Mouse (Mus musculus): ENCODE data around the gene Klhl26. TPM values are rescaled to one million over a fixed set of nuclear protein-coding genes. Genes with fewer than 3 reads are reported as not detected.

Klhl26 gene
- 2.1 TPM for polyA plus RNA-seq (2014; fragmentation: Illumina TruSeq; extraction: RNeasy Lipid Tissue Mini Kit (QIAGEN cat#74804); ENCODE audit: low read depth, low replicate concordance)

DNA sequence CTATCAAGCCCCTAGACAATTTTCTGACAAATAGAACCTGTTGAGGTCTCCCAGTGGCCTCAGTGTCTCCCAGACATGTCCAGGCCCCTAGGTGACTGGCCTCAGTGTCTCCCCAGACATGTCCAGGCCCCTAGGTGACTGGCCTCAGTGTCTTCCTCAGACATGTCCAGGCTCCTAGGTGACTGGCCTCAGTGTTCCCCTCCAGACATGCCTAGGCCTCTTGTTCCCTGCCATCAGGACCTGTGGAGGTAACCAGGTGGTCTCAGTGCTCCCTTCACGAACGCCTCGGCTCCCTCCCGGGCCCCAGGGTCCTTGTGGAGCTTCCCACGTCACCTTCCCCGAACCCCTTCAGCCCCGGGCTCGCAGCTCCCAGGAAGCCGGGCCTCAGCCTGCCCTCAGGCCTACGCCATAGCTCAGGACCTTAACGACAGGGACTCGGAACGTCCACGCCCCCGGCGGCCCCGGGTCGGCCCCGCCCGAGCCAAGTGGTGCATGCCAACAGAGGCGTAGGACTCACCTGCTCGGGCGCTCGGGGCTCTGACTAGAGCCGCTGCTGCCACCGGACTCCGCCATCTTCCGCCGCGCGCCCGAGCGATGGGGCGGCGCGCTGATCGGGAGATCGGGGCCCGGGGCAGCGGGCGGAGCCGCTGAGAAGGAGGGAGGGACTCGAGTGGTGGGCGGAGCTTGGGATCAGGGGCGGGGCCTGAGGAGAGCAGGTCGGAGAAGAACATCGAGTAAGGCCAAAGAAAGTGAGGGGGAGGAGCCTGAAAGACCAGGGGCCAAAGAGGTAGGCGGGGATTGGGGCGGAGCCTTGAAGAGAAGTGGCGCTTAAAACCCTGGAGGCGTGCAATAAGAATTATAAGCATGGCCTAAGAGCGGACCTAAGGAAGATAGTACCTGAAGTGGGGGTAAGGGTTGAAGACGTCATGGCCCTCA, at the start of gene Klhl26:
TSS of gene Klhl26 (minus strand) at position 636 of the 936 bp plus-strand sequence.

DNA sequence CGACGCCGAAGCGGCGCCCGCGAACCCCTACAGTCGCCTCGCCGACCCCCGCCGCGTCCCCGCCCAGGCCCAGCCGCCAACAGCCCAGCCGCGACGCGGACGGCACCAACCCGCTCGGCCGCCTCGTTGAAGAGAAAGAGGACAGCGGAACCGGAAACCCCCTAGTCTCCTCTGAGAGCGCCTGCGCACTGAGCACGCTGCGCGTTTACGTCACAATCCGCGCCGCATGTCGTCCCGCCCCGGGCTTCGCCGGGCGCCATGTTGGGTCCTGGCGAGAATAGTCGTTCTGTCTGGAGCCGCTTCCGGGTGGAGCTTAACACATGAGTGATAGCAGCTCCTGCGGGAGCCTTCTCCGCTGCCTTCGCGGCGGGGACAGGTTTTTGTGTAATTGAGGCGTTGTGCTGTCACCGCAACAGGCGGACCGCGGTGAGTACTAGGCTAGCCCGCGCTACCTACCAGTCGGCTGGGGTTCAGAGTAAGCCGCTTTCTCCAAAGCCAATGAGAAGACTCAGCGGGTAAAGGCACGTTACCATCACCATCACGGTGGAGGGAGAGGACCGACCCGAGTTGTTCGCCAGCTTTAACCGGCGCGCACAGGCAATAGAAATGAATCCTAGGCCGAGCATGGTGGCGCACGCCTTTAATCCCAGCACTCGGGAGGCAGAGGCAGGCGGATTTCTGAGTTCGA, 33.6 kb upstream of the Klhl26 start, which contains the start of gene Uba52:
TSS of gene Uba52 (minus strand) at position 574 of the 688 bp plus-strand sequence.

DNA sequence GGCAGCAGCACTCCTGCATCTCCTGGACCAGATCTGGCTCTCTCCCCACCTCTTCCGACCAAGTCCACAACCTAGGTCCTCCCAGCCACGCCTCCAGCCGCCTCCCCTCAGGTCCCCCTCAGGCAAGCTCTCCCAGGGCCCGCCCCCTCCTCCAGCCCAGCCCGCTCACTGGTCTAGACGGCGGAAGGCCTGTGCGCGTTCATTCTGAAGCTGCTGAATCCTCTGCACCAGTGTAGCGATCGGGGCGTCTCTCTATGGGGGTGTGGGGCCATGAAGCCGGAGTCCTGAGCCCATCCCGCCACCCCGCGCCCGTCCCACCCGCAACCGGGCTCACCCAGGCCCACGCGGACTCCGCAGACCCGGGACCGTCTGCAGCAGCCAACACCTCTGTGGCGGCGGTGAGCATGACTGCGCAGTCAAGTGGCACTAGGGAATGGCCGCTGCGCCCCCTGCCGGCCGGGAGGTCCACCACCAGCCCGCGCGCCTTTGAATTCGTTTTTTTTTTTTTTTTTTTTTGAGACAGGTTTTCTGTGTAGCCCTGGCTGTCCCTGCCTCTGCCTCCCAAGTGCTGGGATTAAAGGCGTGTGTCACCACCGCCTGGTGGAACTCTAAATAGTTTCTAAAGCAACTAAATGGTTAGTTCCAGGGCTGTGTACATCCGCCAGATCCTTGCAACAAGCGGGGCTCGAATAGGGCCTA, 29.7 kb upstream of the Klhl26 start, which contains the start of gene Rex1bd:
TSS of gene Rex1bd (minus strand) at position 425 of the 699 bp plus-strand sequence.

DNA sequence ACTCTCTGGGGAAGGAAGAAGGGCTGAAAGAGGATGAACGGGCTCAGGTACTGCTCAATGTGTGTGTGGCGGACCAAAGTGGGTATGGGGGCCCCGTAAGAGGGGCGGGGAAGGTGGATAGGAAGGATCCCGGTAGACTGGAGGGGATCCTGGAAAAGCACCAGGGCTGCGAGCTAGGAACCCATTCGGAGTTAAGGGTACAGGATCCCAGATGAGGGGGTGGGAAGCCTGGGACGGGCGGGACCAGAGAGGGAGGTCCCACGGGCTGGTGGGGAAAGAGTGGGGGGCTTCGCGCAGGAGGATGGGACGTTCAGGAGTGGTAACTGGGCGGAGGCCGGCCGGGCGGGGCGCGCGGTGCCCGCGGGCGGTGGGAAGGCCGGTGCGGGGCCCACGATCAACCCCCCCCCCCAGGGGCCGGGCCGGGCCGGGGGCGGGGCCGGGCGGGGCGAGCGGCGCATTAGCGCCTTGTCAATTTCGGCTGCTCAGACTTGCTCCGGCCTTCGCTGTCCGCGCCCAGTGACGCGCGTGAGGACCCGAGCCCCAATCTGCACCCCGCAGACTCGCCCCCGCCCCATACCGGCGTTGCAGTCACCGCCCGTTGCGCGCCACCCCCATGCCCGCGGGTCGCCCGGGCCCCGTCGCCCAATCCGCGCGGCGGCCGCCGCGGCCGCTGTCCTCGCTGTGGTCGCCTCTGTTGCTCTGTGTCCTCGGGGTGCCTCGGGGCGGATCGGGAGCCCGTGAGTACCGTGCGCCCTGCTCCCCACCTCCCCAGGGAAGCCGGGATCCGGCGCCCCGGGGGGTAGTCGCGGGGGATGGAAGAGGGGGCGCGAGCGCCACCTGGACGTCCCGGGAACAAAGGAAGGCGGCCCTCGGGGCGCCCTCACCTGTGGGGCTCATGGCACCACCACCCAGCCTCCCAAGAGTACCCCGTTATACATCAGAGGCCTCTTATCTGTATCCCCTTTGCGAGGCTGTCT, 16.2 kb upstream of the Klhl26 start, which contains the start of gene Crlf1:
TSS of gene Crlf1 (plus strand) at position 495 of the 977 bp plus-strand sequence.

DNA sequence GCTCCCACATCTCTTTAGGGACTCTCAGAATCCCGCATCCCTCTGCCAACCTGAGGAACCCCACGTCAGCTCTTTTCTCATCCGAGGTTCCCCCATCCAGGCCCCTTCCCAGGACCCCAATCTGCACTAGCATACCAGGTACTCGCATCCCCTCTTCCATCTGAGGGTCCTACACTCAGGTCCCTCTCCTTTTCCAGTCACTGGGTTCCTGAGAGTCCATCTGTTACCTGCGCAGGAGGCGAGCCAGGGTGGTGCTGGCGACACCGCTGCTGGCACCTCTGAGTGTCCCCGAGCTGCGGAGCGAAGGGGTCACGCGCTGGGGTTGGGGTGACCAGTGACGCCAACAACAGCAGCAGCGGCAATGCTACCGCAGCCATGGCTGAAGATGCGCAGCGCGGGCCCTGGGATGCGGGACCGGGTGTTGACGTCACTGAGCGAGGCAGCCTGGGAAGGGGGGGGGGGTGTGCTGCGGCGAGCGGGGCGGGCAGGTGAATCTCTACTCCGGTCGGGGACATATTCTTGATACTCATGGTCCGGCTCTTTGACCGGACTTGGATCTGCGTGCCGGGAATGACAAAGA, 10.3 kb upstream of the Klhl26 start, which contains the start of gene Tmem59l:
TSS of gene Tmem59l (minus strand) at position 418 of the 580 bp plus-strand sequence.

DNA sequence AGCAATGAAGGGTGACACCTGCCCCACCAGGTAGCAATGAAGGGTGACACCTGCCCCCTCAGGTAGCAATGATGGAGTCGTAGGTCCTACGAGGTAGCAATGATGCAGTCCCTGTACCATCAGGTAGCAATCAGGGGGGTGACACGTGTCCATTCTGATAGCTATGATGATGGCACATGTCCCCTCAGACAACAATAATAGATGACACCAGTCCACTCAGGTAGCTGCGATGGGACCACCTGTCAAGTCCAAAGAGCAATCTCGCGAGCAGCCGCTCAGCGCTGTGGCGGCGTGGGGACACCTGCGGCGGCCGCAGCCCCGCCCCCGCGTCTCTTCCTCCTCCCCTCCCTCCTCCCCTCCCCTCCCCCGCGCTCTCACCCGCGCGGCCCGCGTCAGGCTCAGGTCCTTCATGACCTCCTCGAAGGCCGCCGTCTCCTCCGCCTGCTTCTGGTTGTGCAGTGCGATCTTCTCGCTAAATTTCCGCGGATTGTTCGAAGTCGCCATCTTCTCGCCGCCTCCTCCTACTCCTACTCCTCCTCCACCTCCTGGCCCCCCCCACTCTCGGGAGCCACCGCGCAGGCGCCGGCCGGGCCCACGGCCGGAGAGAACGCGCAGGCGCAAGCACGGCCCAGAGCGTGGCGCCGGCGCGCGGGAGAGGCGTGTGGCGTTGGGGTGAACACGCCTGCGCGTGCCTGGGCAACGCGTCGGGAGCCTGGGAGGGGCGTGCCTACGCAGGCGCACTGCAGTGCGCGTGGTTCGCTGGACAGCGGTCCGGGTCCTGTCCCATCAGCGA, 37.5 kb downstream of the Klhl26 start, which contains the start of gene Crtc1:
TSS of gene Crtc1 (minus strand) at position 525 of the 793 bp plus-strand sequence.

Other genes with a start within 250 kb of the Klhl26 start
- 3.2 TPM for gene Sugp2, start 242.7 kb downstream of the Klhl26 start, polyA plus RNA-seq (2014; fragmentation: Illumina TruSeq; extraction: RNeasy Lipid Tissue Mini Kit (QIAGEN cat#74804); ENCODE audit: low read depth, low replicate concordance)
- 0.93 TPM for gene Armc6, start 242.5 kb downstream of the Klhl26 start, polyA plus RNA-seq (2014; fragmentation: Illumina TruSeq; extraction: RNeasy Lipid Tissue Mini Kit (QIAGEN cat#74804); ENCODE audit: low read depth, low replicate concordance)
- gene Homer3, start 194.1 kb downstream of the Klhl26 start, polyA plus RNA-seq (2014; fragmentation: Illumina TruSeq; extraction: RNeasy Lipid Tissue Mini Kit (QIAGEN cat#74804); ENCODE audit: low read depth, low replicate concordance): not detected
- 2.9 TPM for gene Ddx49, start 174.5 kb downstream of the Klhl26 start, polyA plus RNA-seq (2014; fragmentation: Illumina TruSeq; extraction: RNeasy Lipid Tissue Mini Kit (QIAGEN cat#74804); ENCODE audit: low read depth, low replicate concordance)
- 0.65 TPM for gene Cope, start 174.4 kb downstream of the Klhl26 start, polyA plus RNA-seq (2014; fragmentation: Illumina TruSeq; extraction: RNeasy Lipid Tissue Mini Kit (QIAGEN cat#74804); ENCODE audit: low read depth, low replicate concordance)
- gene Cers1, start 161.2 kb downstream of the Klhl26 start, polyA plus RNA-seq (2014; fragmentation: Illumina TruSeq; extraction: RNeasy Lipid Tissue Mini Kit (QIAGEN cat#74804); ENCODE audit: low read depth, low replicate concordance): not detected
- gene Gdf1, start 147.2 kb downstream of the Klhl26 start, polyA plus RNA-seq (2014; fragmentation: Illumina TruSeq; extraction: RNeasy Lipid Tissue Mini Kit (QIAGEN cat#74804); ENCODE audit: low read depth, low replicate concordance): not detected
- gene Upf1, start 123.7 kb downstream of the Klhl26 start, polyA plus RNA-seq (2014; fragmentation: Illumina TruSeq; extraction: RNeasy Lipid Tissue Mini Kit (QIAGEN cat#74804); ENCODE audit: low read depth, low replicate concordance): 1.9 TPM
- not detected for gene Comp, start 103.4 kb downstream of the Klhl26 start, polyA plus RNA-seq (2014; fragmentation: Illumina TruSeq; extraction: RNeasy Lipid Tissue Mini Kit (QIAGEN cat#74804); ENCODE audit: low read depth, low replicate concordance)
- gene Crtc1, start 37.4 kb downstream of the Klhl26 start, polyA plus RNA-seq (2014; fragmentation: Illumina TruSeq; extraction: RNeasy Lipid Tissue Mini Kit (QIAGEN cat#74804); ENCODE audit: low read depth, low replicate concordance): 0.93 TPM
- not detected for gene Tmem59l, start 10.4 kb upstream of the Klhl26 start, polyA plus RNA-seq (2014; fragmentation: Illumina TruSeq; extraction: RNeasy Lipid Tissue Mini Kit (QIAGEN cat#74804); ENCODE audit: low read depth, low replicate concordance)
- not detected for gene Crlf1, start 16.2 kb upstream of the Klhl26 start, polyA plus RNA-seq (2014; fragmentation: Illumina TruSeq; extraction: RNeasy Lipid Tissue Mini Kit (QIAGEN cat#74804); ENCODE audit: low read depth, low replicate concordance)
- 0.77 TPM for gene Rex1bd, start 29.8 kb upstream of the Klhl26 start, polyA plus RNA-seq (2014; fragmentation: Illumina TruSeq; extraction: RNeasy Lipid Tissue Mini Kit (QIAGEN cat#74804); ENCODE audit: low read depth, low replicate concordance)
- gene Uba52, start 33.8 kb upstream of the Klhl26 start, polyA plus RNA-seq (2014; fragmentation: Illumina TruSeq; extraction: RNeasy Lipid Tissue Mini Kit (QIAGEN cat#74804); ENCODE audit: low read depth, low replicate concordance): 2.4 TPM
- 2.8 TPM for gene Fkbp8, start 50.8 kb upstream of the Klhl26 start, polyA plus RNA-seq (2014; fragmentation: Illumina TruSeq; extraction: RNeasy Lipid Tissue Mini Kit (QIAGEN cat#74804); ENCODE audit: low read depth, low replicate concordance)
- 9.4 TPM for gene Kxd1, start 51.0 kb upstream of the Klhl26 start, polyA plus RNA-seq (2014; fragmentation: Illumina TruSeq; extraction: RNeasy Lipid Tissue Mini Kit (QIAGEN cat#74804); ENCODE audit: low read depth, low replicate concordance)
- gene Ell, start 62.5 kb upstream of the Klhl26 start, polyA plus RNA-seq (2014; fragmentation: Illumina TruSeq; extraction: RNeasy Lipid Tissue Mini Kit (QIAGEN cat#74804); ENCODE audit: low read depth, low replicate concordance): 0.32 TPM
- not detected for gene Isyna1, start 117.4 kb upstream of the Klhl26 start, polyA plus RNA-seq (2014; fragmentation: Illumina TruSeq; extraction: RNeasy Lipid Tissue Mini Kit (QIAGEN cat#74804); ENCODE audit: low read depth, low replicate concordance)
- not detected for gene Ssbp4, start 131.9 kb upstream of the Klhl26 start, polyA plus RNA-seq (2014; fragmentation: Illumina TruSeq; extraction: RNeasy Lipid Tissue Mini Kit (QIAGEN cat#74804); ENCODE audit: low read depth, low replicate concordance)
- not detected for gene Lrrc25, start 139.2 kb upstream of the Klhl26 start, polyA plus RNA-seq (2014; fragmentation: Illumina TruSeq; extraction: RNeasy Lipid Tissue Mini Kit (QIAGEN cat#74804); ENCODE audit: low read depth, low replicate concordance)
- not detected for gene Gdf15, start 155.5 kb upstream of the Klhl26 start, polyA plus RNA-seq (2014; fragmentation: Illumina TruSeq; extraction: RNeasy Lipid Tissue Mini Kit (QIAGEN cat#74804); ENCODE audit: low read depth, low replicate concordance)
- 45.6 TPM for gene Pgpep1, start 183.4 kb upstream of the Klhl26 start, polyA plus RNA-seq (2014; fragmentation: Illumina TruSeq; extraction: RNeasy Lipid Tissue Mini Kit (QIAGEN cat#74804); ENCODE audit: low read depth, low replicate concordance)
- gene Lsm4, start 196.3 kb upstream of the Klhl26 start, polyA plus RNA-seq (2014; fragmentation: Illumina TruSeq; extraction: RNeasy Lipid Tissue Mini Kit (QIAGEN cat#74804); ENCODE audit: low read depth, low replicate concordance): not detected
- gene Jund, start 222.0 kb upstream of the Klhl26 start, polyA plus RNA-seq (2014; fragmentation: Illumina TruSeq; extraction: RNeasy Lipid Tissue Mini Kit (QIAGEN cat#74804); ENCODE audit: low read depth, low replicate concordance): 16.3 TPM
- gene Iqcn, start 226.5 kb upstream of the Klhl26 start, polyA plus RNA-seq (2014; fragmentation: Illumina TruSeq; extraction: RNeasy Lipid Tissue Mini Kit (QIAGEN cat#74804); ENCODE audit: low read depth, low replicate concordance): not detected
- not detected for gene Gm3336, start 241.6 kb upstream of the Klhl26 start, polyA plus RNA-seq (2014; fragmentation: Illumina TruSeq; extraction: RNeasy Lipid Tissue Mini Kit (QIAGEN cat#74804); ENCODE audit: low read depth, low replicate concordance)
- gene Pde4c, start 246.8 kb upstream of the Klhl26 start, polyA plus RNA-seq (2014; fragmentation: Illumina TruSeq; extraction: RNeasy Lipid Tissue Mini Kit (QIAGEN cat#74804); ENCODE audit: low read depth, low replicate concordance): 1.3 TPM